Mouse (Mus musculus) left cerebral cortex, postnatal 36 days (tissue): ENCODE data around the gene Asnsd1. TPM values are rescaled to one million over a fixed set of nuclear protein-coding genes. Genes with fewer than 3 reads are reported as not detected.
"Not testable (repeated sequence)": the region's sequence is repeated elsewhere in the genome, so short reads cannot be mapped to it uniquely, and the experiment has no call there.

ENCODE experiments used
- DNase-seq, 2 experiments: peaks; one replicate each; pipeline ENCODE4 v3.0.0; 2021 to 2022; ENCODE audit warnings: low spot score in 2 of 2, mixed read lengths in 1 of 2
- intact Hi-C: fragments of 180-260 bp; cut with DNase I; formaldehyde crosslinking; loops from one replicate; pipeline ENCODE4 v1.15.1; 2025
- total RNA-seq, 2 experiments: library from RNA; stranded (reverse); gene quantifications; 2 replicates each; pipeline ENCODE4 v1.2.3; 2021

Asnsd1 gene
- total RNA-seq = 10 to 100 TPM; 25.0 to 26.7 TPM

DNA sequence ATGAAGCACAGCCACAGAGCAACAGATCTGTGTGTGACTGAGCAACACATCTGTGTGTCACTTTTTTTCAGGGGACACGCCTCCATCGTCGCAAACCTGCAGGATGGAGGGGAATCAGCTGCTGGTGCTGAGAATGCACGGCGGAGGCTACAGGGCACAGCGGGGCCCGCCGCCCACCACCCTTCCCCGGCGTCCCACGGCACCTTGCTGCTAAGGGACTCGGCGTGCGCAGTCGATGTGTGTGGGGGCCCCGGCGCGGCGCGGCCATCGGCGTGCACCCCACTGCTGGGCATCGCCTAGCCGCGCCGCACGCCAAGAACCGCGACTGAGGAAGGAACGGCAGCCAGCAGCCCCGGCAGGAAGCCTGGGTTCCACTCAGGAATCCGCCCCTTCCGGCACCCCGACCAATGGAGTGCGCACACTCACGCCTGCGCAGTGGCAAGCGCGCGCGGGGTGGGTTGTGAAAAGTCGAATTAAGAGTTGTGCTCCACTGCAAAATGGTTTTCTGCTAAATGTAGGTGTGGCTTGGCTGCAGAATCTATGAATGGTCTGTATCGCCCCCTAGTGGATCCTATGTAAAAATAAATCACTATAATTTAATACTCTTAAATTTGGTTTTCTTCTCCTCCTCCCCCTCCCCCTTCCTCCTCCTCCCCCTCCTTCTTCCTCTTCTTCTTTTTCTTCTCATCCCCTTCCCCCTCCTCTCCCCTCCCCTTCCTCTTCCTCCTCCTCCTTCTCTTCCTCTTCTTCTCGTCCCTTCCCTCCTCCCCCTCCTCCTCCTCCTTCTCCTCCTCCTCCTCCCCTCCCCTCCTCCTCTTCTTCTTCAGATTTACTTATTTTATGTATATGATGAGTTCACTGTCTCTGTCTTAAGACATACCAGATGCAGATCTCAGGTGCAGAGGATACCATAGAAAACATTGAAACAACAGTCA is at the start of gene Asnsd1, which contains the start of the genes Asdurf and Gm28551:
Asnsd1 (minus strand) TSS at position 426 of the 935 bp plus-strand sequence.
Asdurf (minus strand) TSS at position 293 of the 935 bp plus-strand sequence.
Gm28551 (minus strand) TSS at position 341 of the 935 bp plus-strand sequence.
- intact Hi-C loops = loop anchor here (2.0 kb wide), 1 partner anchor 300 kb away; no protein-coding TSS in a partner anchor
- DNase-seq = peak; percentile 97 to 98

DNA sequence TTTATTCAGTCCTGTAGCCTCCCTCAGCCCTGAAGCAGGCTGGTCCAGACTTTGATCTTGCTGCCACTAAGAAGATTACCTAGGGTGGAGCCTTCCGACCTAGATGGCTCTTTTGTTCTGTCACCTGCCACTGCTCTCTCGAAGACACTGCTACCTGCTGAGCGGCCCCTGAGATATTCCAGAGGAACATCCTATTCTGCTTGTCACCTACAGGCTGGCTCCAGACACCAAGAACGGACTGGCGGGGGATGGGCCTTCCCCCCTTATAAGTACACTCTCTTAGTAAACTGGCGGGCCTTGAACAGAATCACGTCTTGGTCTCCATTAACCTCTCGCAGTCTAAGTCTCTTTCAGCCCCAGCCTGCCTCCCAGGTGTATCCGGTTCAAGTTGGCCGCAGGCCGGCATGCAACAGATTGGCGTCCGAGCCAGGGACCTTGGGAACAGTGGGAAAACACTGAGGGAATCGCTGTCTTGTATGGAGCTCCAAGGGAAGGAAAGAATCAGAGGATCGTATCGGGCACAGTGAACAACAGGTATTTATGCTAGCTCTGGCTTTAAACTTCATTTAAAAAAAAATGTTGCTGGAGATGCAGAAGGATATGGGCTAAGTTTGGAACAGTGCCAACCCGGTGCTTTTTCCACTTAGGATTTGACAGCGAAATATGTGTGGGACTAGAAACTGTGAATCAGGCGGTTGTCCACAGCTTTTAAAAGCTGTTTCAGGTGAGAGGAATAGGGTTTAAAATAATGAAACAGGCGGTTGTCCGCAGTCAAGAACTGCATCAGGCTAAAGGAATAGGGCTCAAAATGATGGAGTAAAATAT is 41.6 kb upstream of the Asnsd1 start:
- peak; percentile 8 to 27 for DNase-seq
- intact Hi-C loops = not testable (repeated sequence)

DNA sequence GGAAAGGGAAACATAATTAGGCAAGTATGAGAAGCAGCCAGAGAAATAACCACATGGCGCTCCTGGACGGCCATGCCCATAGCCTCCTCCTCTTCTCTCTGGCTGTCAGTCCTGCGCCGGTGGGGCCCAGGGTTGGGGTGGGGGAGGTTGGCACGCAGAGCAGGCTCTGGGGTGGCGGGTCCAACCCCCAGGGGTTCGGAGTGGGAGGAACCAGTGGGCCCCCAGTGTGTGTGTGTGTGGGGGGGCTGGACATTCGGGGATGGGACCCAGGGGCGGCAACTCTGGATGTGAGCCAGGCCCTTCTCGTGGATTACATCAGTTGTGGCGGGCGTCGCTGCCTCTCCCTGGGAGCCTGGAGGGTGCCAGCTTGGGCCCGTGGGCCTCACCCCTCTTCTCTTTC is 36.2 kb upstream of the Asnsd1 start:
- intact Hi-C loops = no loop called here
- DNase-seq = no peak

DNA sequence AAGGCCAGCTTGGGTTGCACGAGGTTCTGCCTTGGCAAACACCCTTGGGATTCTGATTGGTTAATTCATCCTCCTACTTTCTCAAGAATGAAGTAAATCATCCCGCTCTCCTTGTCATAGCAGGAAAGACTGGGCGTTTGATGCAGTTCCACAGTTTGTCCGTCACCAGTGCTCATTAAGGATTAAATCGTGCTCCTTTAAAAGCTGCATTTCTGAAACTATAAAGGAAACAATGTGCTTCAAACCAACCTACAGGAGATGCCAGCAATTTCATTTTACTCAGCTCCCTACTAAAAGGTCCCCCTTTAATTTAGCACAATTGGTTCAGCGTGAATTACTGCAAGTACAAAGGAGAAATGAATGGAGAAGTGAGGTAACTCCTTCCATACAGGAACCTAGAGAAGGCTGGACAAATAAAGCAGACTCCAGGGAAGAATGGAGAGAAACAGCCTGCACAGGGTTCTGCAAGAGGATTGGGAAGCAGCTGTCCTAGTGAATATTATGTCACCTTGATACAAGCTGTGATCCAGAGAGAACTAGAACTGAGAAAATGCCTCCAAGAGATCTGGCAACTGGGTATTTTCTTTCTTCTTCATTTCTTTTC is 31.6 kb upstream of the Asnsd1 start:
- intact Hi-C loops = no loop called here
- DNase-seq = no peak

DNA sequence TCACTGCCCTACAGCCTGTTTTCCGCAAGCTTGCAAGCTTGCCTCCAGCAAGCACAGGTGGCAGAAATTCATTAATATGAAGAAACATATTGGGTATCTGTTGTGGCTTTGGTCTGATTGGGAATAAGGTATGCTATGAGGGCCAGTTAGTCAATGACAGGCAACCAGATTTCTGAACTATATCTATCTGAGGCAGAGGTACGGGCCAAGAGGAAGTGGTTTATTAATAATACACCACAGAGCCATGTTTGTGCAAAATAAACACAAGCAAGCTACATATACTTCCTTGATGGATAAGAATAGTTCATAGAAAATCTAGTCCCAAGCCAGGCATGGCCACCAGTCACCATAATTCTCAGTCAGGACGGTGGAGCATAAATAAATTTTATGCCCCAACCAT is 25.2 kb upstream of the Asnsd1 start:
- intact Hi-C loops = no loop called here
- no peak for DNase-seq

DNA sequence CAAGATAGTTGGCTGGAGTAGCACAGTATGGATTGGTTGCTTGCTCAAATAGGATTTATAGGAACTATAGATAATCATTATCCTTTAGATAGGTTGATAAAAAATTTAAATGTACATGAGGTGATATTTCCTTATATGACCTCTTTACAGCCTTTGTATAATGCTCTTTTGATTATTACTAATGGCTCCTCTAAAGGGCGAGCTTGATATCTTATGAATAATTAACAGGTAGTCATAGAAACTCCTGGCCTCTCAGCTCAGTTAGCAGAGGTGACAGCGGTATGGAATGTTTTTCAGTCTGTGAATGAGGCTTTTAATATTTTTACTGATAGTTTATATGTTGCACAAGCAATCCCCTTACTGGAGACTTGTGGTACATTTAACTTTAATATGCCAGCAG is 23.4 kb upstream of the Asnsd1 start:
- intact Hi-C loops, DNase-seq: not testable (repeated sequence)

DNA sequence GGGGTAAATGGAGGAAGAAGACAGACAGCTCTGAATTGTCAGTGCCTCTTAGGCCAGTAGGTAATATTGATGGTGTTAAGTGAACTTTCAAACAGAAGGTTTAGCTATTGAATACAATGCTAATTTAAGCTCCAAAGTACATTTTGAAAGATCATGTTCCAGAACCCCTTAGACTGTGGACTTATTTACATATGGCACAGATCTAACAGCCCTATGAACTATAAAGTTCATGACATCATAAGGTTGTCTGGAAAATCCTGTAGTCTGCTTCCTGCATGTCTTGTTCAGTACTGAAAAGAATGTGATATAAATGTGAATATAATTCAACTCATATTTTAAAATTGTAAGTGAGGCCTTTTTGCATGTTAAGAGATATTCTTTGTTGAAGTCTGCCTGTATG is 6.4 kb upstream of the Asnsd1 start:
- no peak for DNase-seq
- intact Hi-C loops = no loop called here

DNA sequence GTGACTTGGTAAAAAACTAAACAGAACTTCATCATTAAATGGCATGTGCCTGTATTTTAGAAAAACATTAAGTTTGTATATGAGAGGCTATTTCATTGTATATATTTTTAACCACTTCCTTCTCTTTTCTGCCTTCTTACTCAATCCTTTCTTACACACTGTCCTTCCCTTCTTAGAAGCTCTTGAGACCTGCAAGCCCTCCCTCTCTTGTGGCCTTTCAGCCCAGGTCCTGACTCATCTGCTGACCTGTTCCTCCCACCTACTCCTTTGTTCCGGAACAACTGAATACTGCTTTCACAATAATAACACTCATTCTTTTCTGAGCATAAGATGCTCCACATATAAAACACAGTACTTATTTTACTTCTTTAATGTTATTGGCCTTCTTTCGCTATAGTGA is 11.5 kb downstream of the Asnsd1 start:
- intact Hi-C loops = no loop called here
- no peak for DNase-seq

DNA sequence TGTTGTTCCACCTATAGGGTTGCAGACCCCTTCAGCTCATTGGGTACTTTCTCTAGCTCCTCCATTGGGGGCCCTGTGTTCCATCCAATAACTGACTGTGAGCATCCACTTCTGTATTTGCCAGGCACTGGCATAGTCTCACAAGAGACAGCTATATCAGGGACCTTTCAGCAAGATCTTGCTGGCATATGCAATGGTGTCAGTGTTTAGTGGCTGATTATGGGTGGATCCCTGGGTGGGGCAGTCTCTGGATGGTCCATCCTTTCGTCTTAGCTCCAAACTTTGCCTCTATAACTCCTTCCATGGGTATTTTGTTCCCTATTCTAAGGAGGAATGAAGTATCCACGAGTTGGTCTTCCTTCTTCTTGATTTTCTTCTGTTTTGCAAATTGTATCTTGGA is 15.1 kb downstream of the Asnsd1 start:
- intact Hi-C loops, DNase-seq: not testable (repeated sequence)

DNA sequence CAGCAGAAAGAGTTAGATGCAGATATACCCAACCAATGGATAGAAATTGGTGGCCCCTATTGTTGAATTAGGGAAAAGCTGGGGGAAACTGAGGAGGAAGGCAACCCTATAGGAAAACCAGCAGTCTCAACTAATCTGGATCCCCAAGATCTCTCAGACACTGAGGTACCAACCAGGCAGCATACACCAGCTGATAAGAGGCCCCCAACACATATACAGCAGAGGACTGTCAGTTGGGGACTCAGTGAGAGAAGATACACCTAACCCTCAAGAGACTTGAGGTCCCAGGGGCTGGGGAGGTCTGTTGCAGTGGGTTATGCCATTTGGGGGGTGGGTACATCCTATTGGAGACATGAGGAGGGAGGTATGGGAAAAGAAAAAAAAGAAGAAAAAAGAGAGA is 17.1 kb downstream of the Asnsd1 start:
- no peak for DNase-seq
- intact Hi-C loops = no loop called here

DNA sequence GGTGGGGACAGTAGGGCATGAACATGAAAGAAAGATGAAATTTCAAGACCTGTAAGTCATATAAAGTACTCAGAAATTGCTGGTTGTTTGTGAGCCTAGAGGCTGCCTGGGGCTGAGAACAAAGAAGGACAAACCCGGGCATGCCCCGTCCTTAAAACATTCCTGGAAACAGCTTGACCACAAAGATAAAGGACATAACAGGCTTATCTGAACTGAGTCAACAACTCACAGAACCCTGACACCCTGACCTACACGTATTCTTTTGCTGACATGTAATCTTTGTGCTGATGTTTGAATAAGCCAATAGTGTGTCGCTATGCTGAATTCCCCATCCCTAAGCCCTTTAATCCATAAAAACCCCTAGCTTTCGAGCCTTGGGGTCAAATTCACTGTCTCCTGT is 19.0 kb downstream of the Asnsd1 start:
- intact Hi-C loops = not testable (repeated sequence)

DNA sequence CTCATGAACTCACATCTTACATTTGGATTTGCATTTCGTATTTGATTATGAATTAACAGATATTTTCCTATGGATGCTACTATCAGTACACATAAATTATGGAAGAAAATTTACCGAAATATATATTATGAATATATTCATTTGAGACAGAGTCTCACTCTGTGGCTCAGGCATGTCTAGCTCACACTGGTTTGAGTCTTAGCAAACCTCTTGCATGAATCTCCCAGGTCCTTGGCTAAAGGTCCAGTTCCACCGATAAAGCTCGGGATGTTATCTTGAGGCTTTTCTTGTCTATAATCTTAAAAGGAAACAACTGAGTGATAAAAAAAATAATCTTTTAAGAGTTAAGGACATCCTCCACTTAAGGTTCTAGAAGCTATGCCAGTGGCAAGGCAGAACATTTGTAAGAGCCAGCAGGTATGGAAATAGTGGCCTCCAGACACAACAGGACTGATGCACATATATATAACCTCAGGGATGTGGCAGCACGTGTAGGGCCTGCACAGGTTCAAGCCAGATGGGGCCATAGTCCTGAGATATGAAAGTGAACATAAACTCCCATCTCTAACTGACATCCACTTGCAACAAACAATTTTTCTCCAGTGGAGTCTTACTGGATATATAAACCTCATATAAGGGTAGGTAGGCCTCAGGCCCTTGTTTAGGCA is 27.6 kb downstream of the Asnsd1 start:
- DNase-seq = no peak
- intact Hi-C loops = no loop called here

More for the DNA sequence above, 19.0 kb downstream of the Asnsd1 start:
- not testable (repeated sequence) for DNase-seq

DNA sequence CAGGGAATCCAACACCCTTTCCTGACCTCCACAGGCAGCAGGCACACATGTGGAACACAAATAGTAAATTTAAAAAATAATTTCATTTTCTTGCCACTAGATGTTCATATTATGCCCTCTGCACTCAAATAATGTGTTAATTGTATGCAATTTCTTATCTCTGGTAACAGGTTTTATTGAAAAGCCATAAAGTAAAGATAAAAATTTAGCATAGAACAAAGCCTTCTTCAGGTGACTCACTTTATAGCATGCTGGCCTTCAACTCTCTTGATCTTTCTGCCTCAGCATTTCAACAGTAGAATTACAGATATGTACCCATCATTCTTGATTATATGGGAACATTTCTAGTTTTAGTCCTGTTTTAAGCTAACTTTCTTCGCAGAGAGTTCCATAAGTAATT is 28.3 kb downstream of the Asnsd1 start:
- intact Hi-C loops = no loop called here

DNA sequence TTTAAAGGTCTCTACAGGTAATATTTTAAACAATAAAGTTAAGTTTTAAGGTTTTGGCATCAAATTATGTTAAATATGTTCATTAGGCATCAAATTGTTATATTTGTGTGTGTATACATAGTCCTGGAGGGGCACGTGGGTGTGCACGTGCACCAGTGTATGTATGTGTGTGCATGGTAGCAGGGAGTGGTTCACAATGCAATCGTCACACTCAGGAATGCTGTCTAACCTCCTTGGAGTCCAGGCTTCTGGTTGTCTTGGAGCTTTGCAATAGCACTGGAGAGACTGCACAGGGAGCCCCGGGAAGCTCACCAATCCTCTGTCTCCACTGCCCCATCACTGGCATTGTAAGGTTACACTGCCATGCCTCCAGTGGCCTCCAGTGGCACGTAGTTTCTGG is 29.3 kb downstream of the Asnsd1 start:
- intact Hi-C loops = no loop called here

More for the DNA sequence above, 28.3 kb downstream of the Asnsd1 start:
- DNase-seq = no peak

DNA sequence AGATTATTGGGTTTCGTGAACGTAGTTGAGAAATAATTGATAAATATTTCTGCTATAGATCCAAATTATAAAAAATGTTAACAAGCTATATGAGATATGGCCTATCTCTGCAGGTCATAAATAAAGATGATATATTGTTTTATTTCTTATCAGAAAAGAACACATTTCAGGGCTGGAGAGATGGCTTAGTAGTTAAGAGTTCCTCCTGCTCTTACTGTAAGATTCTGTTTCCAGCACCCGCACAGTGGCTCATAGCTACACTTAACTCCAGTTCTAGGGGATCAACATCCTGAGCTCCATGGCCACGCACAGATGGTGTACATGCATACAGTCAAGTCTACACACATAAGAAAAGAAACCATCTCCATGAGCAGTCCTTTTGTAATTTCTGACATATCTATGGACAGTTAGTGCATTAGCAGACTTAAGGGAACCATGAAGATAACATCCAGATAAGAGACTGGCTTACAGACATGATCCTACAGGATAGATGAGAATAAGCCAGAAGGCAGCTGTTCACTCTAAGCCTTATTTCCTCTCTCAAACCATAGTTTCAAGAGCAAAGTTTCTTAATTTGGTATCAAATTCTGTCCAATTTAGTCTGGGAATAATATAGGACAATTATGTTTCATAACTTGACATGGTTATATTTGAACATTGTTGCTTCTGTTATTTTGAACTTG is 30.7 kb downstream of the Asnsd1 start:
- DNase-seq = no peak

More for the DNA sequence above, 29.3 kb downstream of the Asnsd1 start:
- DNase-seq = no peak

DNA sequence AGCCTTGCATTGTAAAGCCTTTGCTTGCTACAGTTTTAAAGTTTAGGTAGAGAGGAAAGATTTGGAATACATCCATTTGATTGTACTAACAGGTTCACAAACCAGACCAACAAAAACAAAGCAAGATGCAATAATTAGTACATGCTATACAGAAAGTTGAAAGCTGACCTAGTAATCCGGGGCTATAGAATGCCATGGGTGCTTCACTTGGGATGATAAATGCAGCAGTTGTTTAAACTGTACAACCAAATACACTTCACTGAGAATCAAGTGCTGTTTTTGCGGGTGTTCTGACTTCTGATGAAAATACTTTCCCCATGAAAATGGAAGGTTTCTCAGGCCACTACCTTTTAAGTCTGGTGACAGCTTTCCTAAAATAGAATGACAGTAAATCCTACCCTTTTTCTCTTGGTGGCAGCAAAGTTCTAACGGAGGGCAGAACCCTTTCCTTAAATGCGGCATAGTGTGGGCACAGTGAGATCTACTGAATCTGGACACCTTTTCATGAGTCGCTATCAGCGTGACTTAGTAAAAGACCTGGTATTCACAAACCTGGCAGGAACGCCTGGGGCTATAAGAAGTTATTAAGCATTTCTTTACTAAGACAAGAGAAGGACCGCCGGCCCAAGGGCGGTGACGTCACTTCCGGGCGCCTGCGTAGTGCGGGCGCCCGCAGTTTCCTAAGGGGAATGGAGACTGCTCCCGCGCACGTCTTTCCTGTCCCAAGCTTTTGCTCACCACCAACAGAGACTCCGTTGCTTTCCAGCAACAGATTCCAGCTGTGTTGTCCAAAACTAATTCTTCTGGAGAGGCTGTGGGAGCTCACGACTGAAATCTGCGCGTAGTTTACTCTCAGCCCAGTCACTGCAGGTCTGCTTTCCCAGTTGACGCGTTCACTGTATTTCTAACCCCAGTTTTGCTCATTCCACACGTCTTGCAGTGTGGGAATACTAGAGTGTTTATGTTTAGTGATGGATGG is 39.3 kb downstream of the Asnsd1 start, which contains the start of gene Osgepl1:
Osgepl1 (plus strand) TSS at position 636 of the 979 bp plus-strand sequence.
- peak; percentile 87 to 88 for DNase-seq
- intact Hi-C loops = no loop called here

More for the DNA sequence above, 30.7 kb downstream of the Asnsd1 start:
- intact Hi-C loops = no loop called here

DNA sequence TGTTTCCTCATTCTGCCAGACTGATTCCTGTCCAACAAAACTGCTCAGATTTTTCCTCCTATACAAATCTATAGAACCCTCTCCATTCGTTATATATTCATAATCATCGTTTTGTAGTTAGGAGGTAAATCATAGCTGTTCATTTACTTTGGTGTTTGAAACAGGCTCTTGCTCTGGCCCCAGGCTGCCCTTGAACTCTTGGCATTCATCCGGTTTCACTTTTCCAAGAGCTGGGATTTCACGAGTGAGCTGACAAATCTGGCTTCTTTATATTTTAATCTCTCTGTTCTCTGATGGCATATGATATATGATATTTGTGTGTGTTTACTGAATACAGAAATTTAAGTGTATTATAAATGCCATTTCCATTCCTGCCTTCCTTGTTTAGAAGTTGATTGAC is 52.0 kb downstream of the Asnsd1 start:
- DNase-seq = no peak
- intact Hi-C loops = no loop called here
